Mouse (Mus musculus) C2C12 (cell line): ENCODE data around the gene Emb.

Experiments used
- CTCF ChIP-seq: IDR thresholded peaks from one replicate; pipeline ENCODE4 v1.5.1; 2011; ENCODE audit not compliant: control insufficient read depth, insufficient read depth, insufficient read length
- MYOD1 ChIP-seq: IDR thresholded peaks from one replicate; pipeline ENCODE4 v1.6.1; 2011; ENCODE audit warnings: low read depth; ENCODE audit not compliant: control insufficient read depth, insufficient read length

DNA sequence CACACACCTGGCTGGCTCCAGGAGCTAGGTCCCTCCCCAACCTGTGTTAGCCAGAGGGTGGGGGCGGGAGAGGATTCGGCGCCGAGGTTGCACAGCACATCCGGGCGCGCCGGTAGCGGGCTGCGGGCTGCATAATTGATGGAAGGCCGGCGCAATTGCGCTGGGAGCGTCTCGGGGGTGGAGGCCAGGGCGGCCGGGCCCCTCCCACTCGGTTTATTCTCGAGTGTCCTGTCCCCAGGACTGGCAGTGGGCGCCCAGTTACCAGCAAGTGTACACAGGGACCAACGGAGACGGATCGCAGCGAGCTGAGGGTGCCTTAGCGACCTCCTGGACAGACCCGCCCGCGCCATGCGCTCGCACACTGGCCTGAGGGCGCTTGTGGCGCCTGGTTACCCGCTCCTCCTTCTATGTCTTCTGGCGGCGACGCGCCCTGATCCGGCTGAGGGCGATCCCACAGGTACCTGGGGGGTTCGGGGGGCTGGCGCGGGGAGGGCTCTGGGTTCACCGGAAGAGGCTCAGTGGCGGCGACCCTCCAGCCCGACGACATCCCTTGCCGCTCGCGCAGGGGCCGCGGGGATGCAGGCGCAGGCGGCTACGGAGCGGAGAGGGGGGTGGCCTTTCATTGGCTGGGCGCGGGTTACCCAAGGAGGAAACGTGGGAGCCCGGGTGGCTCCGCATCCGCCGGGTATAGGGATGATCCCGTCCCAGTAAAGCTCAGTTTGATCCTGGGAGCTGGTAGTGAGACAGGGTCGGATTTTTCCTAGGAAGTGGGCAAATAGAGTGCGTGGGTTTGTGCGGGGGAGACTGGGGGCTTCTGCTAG is 12.4 kb downstream of the Emb start, which contains the start of gene Gm17509:
- no peak for TF ChIP-seq CTCF
- no peak for TF ChIP-seq MYOD1
